19 mouse cellular contexts compared by ENCODE assay signal in genomic region chr9:44548412-44549152, GRCm38 (mm10). TPM values are rescaled to one million over a fixed set of nuclear protein-coding genes. Genes with fewer than 3 reads are reported as not detected.
DNase-seq lines count a peak whose midpoint lies in the region; ATAC-seq and TF ChIP-seq lines count a peak whose summit lies in the region.
"Had no signal": no experiment of that assay in that cellular context is flagged by ENCODE, and none has a peak within 500 bp of the region (broad histone marks: within the 10 kb centered on the region; RNA-seq: fewer than 3 reads in every experiment).

No protein-coding gene starts in this region.

- peak; percentile 38 for DNase-seq in CD4-positive helper T cell, adult 2 months (ENCODE audit: low read depth, low spot score)
- DNase-seq in kidney, postnatal 25 days, result no peak
- DNase-seq in MN1 (ENCODE audit: low spot score), result no peak
- DNase-seq: adrenal gland, postnatal 10 days; B cell, adult 2 months; cerebellum, adult 11-12 months; cerebellum, adult 9-10 months; cerebellum, postnatal 36 days; forebrain, postnatal 0 days; gastrocnemius, postnatal 14 days had no signal

- peaks cover 3% of the 10 kb centered on the region; the same call in 1 of the 2 replicates for H3K4me1 ChIP-seq in bone marrow, adult 2 months (ENCODE audit: control insufficient read depth, insufficient read depth, low read length)
- H3K4me1 ChIP-seq: embryonic facial prominence, embryonic 13.5 days; forebrain, embryonic 13.5 days; hindbrain, embryonic 10.5 days; hindbrain, embryonic 15.5 days had no signal

- no peak for TF ChIP-seq POLR2A in bone marrow, adult 2 months (IDR thresholded peaks at IDR 0.05; ENCODE audit: borderline replicate concordance, control insufficient read depth, low read depth, low read length)

- TF ChIP-seq CTCF in bone marrow, adult 2 months (IDR thresholded peaks at IDR 0.05; ENCODE audit: control insufficient read depth, insufficient read depth, low read length), result no peak

- 56% methylated on average over 8 of the region's 8 CpGs for WGBS in bone marrow, adult 2 months

- H3K27ac ChIP-seq in bone marrow, adult 2 months (ENCODE audit: control insufficient read depth, insufficient read depth, low read depth, low read length, poor library complexity), result peak overlapping the region; percentile 6; the same call in 1 of the 2 replicates
- H3K27ac ChIP-seq: embryonic facial prominence, embryonic 13.5 days; forebrain, embryonic 13.5 days; hindbrain, embryonic 10.5 days; hindbrain, embryonic 15.5 days had no signal

- no peak overlapping the region for H3K4me3 ChIP-seq in bone marrow, adult 2 months (replicated peaks; ENCODE audit: control insufficient read depth, low read depth, low read length)
- H3K4me3 ChIP-seq: embryonic facial prominence, embryonic 13.5 days; forebrain, embryonic 13.5 days; heart, embryonic 12.5 days; hindbrain, embryonic 10.5 days; hindbrain, embryonic 15.5 days had no signal

- peak; percentile 46 for ATAC-seq in megakaryocyte, adult 5-6 weeks (ENCODE audit: poor library complexity, severe bottlenecking)
- ATAC-seq in erythroid progenitor cell, adult 5-6 weeks (replicated peaks; ENCODE audit: low FRiP score, poor library complexity, severe bottlenecking), result no peak
- ATAC-seq: forebrain, embryonic 13.5 days; forebrain, postnatal 0 days had no signal

RNA-seq across cellular contexts. Expression of gene Cxcr5, which starts 13.1 kb away (rescaled TPM):
- 0.61 and 13.4 TPM in 2 replicates for polyA plus RNA-seq in bone marrow, adult 2 months (2011; ENCODE audit: insufficient read depth, insufficient read length, low replicate concordance, missing spikeins)
- total RNA-seq in megakaryocyte, adult 5-6 weeks (2015), result not detected in 2 replicates
- total RNA-seq in megakaryocyte, adult 5-6 weeks (2017), result not detected in 2 replicates
- 0.42 and 1.4 TPM in 2 replicates for total RNA-seq in erythroid progenitor cell, adult 5-6 weeks (2015; ENCODE audit: low replicate concordance)
- 1.8 TPM in 1 of 2 replicates, not detected in the other for total RNA-seq in erythroid progenitor cell, adult 5-6 weeks (2017; ENCODE audit: low replicate concordance)
- total RNA-seq: forebrain, postnatal 0 days; gastrocnemius, adult 18-20 months; gastrocnemius, postnatal 14 days had no signal
- polyA plus RNA-seq: forebrain, embryonic 13.5 days; forebrain, postnatal 0 days; heart, embryonic 12.5 days; hindbrain, embryonic 10.5 days; hindbrain, embryonic 15.5 days had no signal

RNA-seq across cellular contexts. Expression of gene Ddx6, which starts 56.1 kb away (rescaled TPM):
- polyA plus RNA-seq in bone marrow, adult 2 months (2011; ENCODE audit: insufficient read depth, insufficient read length, low replicate concordance, missing spikeins), result 38.4 and 48.4 TPM in 2 replicates
- 57.1 and 60.2 TPM in 2 replicates for total RNA-seq in megakaryocyte, adult 5-6 weeks (2015)
- 71.2 and 88.8 TPM in 2 replicates for total RNA-seq in megakaryocyte, adult 5-6 weeks (2017)
- total RNA-seq in erythroid progenitor cell, adult 5-6 weeks (2015; ENCODE audit: low replicate concordance), result 40.0 and 59.5 TPM in 2 replicates
- 79.5 and 91.5 TPM in 2 replicates for total RNA-seq in erythroid progenitor cell, adult 5-6 weeks (2017; ENCODE audit: low replicate concordance)
